32 mouse cellular contexts compared by ENCODE assay signal in genomic region chr11:6778596-6779360, GRCm38 (mm10). TPM values are rescaled to one million over a fixed set of nuclear protein-coding genes. Genes with fewer than 3 reads are reported as not detected.
DNase-seq lines count a peak whose midpoint lies in the region; ATAC-seq lines count a peak whose summit lies in the region.
"Had no signal": no experiment of that assay in that cellular context is flagged by ENCODE, and none has a peak within 500 bp of the region (broad histone marks: within the 10 kb centered on the region; RNA-seq: fewer than 3 reads in every experiment).

No protein-coding gene starts in this region.

- no peak for ATAC-seq in kidney, embryonic 15.5 days (replicated peaks; ENCODE audit: low FRiP score)
- no peak for ATAC-seq in frontal cortex, adult (ENCODE audit: low TSS enrichment)
- ATAC-seq: activated CD4-positive, CD25-positive, alpha-beta regulatory T cell, adult 4 months; forebrain, embryonic 16.5 days; intestine, postnatal 0 days; midbrain, embryonic 13.5 days; Patski had no signal

- DNase-seq in kidney, adult 18-20 months, result no peak
- peak; percentile 4 for DNase-seq in testis, postnatal 10 days (ENCODE audit: low spot score)
- no peak for DNase-seq in testis, postnatal 14 days (ENCODE audit: low spot score)
- DNase-seq in R1 (ENCODE audit: low read depth, low spot score), result peak; percentile 97
- DNase-seq in right cerebral cortex, postnatal 36 days (ENCODE audit: low spot score in 2 of 2), result no peak
- DNase-seq: adrenal gland, adult 8-10 months; cerebellum, adult 18-20 months; cerebellum, postnatal 14 days; gastrocnemius, postnatal 14 days; heart, postnatal 4 days; layer of hippocampus, adult 9-11 months; left cerebral cortex, postnatal 4 days; lung, embryonic 14.5 days; right cerebral cortex, postnatal 4 days; thymus, adult 18-20 months; thymus, postnatal 36 days had no signal

- peaks cover 7% of the 10 kb centered on the region; the same call in 1 of the 2 replicates for H3K4me1 ChIP-seq in kidney, embryonic 15.5 days
- H3K4me1 ChIP-seq: heart, embryonic 10.5 days; limb, embryonic 15.5 days had no signal

- no peak overlapping the region for H3K4me2 ChIP-seq in kidney, embryonic 15.5 days
- H3K4me2 ChIP-seq: limb, embryonic 15.5 days; lung, embryonic 14.5 days; midbrain, embryonic 13.5 days; neural tube, embryonic 12.5 days had no signal

- 42% methylated on average over 10 of the region's 10 CpGs for WGBS in kidney, embryonic 15.5 days

- H3K4me3 ChIP-seq in kidney, embryonic 15.5 days (replicated peaks), result no peak overlapping the region
- H3K4me3 ChIP-seq: forebrain, embryonic 10.5 days; heart, embryonic 10.5 days; limb, embryonic 15.5 days; midbrain, embryonic 13.5 days; neural tube, embryonic 12.5 days had no signal

- no peaks in the 10 kb centered on the region for H3K36me3 ChIP-seq in kidney, embryonic 15.5 days
- H3K36me3 ChIP-seq: forebrain, embryonic 10.5 days; heart, embryonic 10.5 days; limb, embryonic 15.5 days; midbrain, embryonic 13.5 days; neural tube, embryonic 12.5 days had no signal

- no peaks in the 10 kb centered on the region for H3K27me3 ChIP-seq in kidney, embryonic 15.5 days
- H3K27me3 ChIP-seq: limb, embryonic 15.5 days; midbrain, embryonic 13.5 days; Patski had no signal

- no peaks in the 10 kb centered on the region for H3K9me3 ChIP-seq in kidney, embryonic 15.5 days (replicated peaks)
- H3K9me3 ChIP-seq: forebrain, embryonic 10.5 days; heart, embryonic 10.5 days; limb, embryonic 15.5 days; midbrain, embryonic 13.5 days; neural tube, embryonic 12.5 days had no signal

- H3K9ac ChIP-seq in kidney, embryonic 15.5 days, result no peak overlapping the region
- H3K9ac ChIP-seq: limb, embryonic 15.5 days; liver, embryonic 14.5 days; lung, embryonic 14.5 days; midbrain, embryonic 13.5 days; neural tube, embryonic 12.5 days had no signal

- H3K27ac ChIP-seq in kidney, embryonic 15.5 days, result peak overlapping the region; percentile 32; the same call in 1 of the 2 replicates
- H3K27ac ChIP-seq: forebrain, embryonic 10.5 days; heart, embryonic 10.5 days; limb, embryonic 15.5 days; liver, embryonic 14.5 days; midbrain, embryonic 13.5 days; neural tube, embryonic 12.5 days had no signal

RNA-seq across cellular contexts. Expression of gene Gm11983, which starts 58.7 kb away (rescaled TPM):
- not detected in 2 replicates for polyA plus RNA-seq in kidney, embryonic 15.5 days (2015; fragmentation: Nextera tagmentation; extraction: Ambion mirVana)
- polyA plus RNA-seq: activated CD4-positive, CD25-positive, alpha-beta regulatory T cell, adult 4 months; C2C12; embryonic facial prominence, embryonic 11.5 days; forebrain, embryonic 10.5 days; forebrain, embryonic 16.5 days; heart, embryonic 10.5 days; heart, embryonic 16.5 days; intestine, postnatal 0 days; limb, embryonic 15.5 days; liver, embryonic 14.5 days; lung, embryonic 14.5 days; midbrain, embryonic 13.5 days; neural tube, embryonic 12.5 days; Patski; stomach, embryonic 14.5 days had no signal

Comparison
In these comparisons a context has a peak if more than half of its experiments do, and no peak if none do; other contexts are left out.
1. DNase-seq: peak in testis, postnatal 10 days (single experiment) and R1 (single experiment); none in kidney, adult 18-20 months (single experiment), testis, postnatal 14 days (single experiment) and right cerebral cortex, postnatal 36 days (0 of 2).